Mouse (Mus musculus) layer of hippocampus, postnatal 10 days (tissue): Measurements from ENCODE around the gene Zfp74. TPM values are rescaled to one million over a fixed set of nuclear protein-coding genes. Genes with fewer than 3 reads are reported as not detected.

Source experiments
- DNase-seq, 2 experiments: peaks; one replicate each; pipeline ENCODE4 v3.0.0; 2021; ENCODE audit warnings: low spot score in 2 of 2
- total RNA-seq, 2 experiments: library from RNA; stranded (reverse); gene quantifications; 2 replicates each; pipeline ENCODE4 v1.2.3; 2021

Gene Zfp74
- total RNA-seq, 2 experiments from 2014 or later: 21.3 to 22.0 TPM

DNA sequence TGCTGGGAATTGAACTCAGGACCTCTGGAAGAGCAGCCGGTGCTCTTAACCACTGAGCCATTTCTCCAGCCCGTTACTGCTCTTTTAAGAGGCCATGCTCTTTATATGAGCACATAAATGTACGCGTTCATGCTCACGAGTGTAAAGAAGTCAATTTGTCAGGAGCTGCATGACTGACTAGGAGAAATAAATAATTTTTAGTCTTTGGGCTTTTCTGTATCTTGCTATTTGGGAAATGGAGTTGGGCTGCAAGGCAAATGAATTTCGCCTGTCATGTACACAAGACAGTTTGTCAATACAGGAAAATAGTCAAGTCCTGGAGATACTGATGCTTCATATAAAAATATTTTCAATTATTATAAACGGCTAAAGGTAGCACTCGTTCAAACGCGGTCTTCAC lies 803 bp downstream of the Zfp74 start:
- no peak for DNase-seq

DNA sequence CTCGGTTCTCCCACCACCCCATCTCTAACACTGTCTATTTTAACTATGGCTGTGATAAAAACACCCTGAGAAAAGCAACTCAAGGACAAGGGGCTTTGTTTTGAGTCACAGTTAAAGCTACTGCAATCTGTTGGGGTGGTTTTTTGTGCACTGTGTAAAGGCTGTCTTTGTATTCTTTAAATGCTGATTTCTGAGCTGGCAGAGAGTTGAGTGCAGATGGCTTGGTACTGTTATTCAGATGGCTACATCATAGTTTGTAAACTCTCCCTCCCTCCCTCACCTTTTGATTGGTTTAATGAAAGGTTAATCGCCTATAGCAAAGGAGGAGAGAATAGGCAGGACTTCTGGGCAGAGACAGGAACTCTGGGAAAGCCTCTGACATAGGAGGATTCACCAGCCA lies 9.7 kb downstream of the Zfp74 start:
- no peak for DNase-seq

- no peak for DNase-seq
Measured at GRCm38 (mm10) chr7:29943720-29944119, 10.2 kb downstream of the Zfp74 start.

DNA sequence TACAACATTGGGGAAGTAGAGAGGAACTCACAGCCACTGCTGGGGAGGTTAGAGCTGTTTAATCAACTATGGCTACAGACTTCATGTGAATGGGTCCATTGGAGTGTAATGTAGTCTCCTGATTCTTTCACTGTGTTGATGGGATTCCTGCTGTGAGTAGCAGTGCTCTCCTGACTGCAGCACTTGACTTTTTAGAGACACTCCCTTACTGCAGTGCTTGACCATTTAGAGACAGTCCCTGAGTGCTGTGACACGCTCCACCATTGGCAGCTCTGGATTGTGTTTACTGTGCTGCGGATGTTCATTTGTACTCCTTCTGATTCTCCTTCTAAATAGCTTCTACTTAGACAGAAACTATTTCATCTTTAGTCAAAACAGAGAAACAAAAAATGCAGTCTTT lies 11.1 kb downstream of the Zfp74 start:
- DNase-seq: no peak

DNA sequence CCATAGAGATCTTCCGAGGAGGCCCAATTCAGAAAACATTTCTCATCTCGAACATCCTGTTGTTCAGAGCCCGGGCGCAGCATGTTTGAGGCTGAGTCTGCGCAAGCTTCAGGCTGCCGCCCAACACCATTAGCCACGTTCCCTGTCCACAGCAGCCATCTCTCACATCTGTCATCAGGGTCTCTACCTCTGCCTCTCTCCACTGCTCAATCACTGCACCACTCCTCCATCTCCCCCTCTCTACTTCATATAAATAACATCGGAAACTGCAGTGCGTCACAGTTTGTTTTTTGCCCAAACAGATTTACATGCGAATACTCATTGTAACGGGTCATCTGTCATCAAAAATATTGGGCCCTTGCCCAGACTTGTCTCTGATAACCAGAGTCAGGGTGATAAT lies 12.9 kb downstream of the Zfp74 start:
- no peak for DNase-seq

- no peak for DNase-seq
Measured at GRCm38 (mm10) chr7:29938856-29939255, 15.0 kb downstream of the Zfp74 start.

- DNase-seq: no peak
Measured at GRCm38 (mm10) chr7:29922780-29923179, 31.1 kb downstream of the Zfp74 start.

GRCm38 (mm10) chr7:29921439-29922093 lies 32.3 kb downstream of the Zfp74 start:
- DNase-seq: no peak

- no peak for DNase-seq
Measured at GRCm38 (mm10) chr7:29918062-29918453, 35.8 kb downstream of the Zfp74 start.

- DNase-seq: no peak
Measured at GRCm38 (mm10) chr7:29917371-29918061, 36.4 kb downstream of the Zfp74 start.

- no peak for DNase-seq
Measured at GRCm38 (mm10) chr7:29912172-29912571, 41.7 kb downstream of the Zfp74 start.

- DNase-seq: no peak
Measured at GRCm38 (mm10) chr7:29910252-29910651, 43.6 kb downstream of the Zfp74 start.

DNA sequence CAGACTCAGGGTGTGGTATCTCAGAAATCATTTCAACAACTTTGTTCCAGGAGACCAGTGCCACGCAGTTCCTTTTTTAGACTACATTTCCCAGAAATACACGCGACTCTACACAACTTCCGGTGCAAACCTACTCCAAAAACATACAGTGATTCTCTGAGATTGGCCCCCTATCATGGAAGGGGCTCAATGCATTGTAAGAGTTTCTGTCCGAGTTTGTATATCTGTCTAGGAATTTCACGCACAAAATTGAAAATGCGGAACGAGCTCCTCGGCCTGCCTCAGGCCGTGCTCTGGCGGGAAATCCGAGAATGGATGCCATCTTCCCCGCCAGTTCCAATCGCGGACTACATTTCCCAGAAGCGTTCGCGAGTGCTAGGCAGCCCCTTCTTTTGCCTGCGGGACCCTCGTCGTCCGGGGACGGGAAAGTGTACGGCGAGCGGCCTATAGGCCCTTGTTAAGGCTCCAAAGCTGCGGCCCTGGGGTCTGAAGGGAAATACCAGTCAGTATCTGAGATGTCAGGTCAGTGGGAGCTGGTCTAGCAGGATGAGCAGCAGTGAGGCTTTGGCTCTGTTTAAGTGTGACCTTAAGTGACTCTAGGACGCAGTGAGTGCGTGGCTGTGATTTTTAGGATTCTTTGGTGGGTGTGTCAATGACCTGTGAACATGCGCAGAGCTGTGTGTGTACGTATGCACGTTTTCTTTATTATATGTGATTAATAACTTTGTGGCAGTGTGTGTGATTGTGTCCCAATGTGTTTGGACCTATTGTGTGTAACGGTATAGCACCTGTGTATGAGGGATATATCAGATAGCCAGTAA lies 45.5 kb downstream of the Zfp74 start, which contains the start of gene Zfp383:
Gene Zfp383 (plus strand): TSS at position 94 of the 821 bp plus-strand sequence.
- peak; percentile 80 to 82 for DNase-seq

DNA sequence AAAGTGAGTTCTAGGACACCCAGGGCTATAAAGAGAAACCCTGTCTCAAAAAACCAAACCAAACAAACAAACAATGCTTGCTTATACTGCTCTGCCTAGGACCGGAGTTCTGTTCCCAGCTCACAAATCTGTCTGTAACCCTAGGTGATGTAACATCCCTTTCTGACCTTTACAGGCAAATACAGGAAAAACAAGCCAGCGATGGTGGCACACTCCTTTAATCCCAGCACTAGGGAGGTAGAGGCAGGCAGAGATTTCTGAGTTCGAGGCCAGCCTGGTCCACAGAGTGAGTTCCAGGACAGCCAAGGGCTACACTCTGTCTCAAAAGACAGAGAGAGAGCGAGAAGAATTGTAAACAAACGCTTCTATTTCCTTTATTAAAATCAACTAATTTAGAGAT lies 46.7 kb downstream of the Zfp74 start:
- no peak for DNase-seq

GRCm38 (mm10) chr7:29906682-29907058 lies 47.2 kb downstream of the Zfp74 start:
- DNase-seq: peak in 1 of 2 experiments; percentile 17

GRCm38 (mm10) chr7:29905966-29906681 lies 47.8 kb downstream of the Zfp74 start, which contains the start of gene Zfp27:
TSS of gene Zfp27 (minus strand) at chr7:29906572.
- DNase-seq: peak; percentile 54 to 62

- DNase-seq: no peak
Measured at GRCm38 (mm10) chr7:29904101-29904500, 49.8 kb downstream of the Zfp74 start.

GRCm38 (mm10) chr7:29898351-29898750 lies 55.5 kb downstream of the Zfp74 start:
- no peak for DNase-seq

DNA sequence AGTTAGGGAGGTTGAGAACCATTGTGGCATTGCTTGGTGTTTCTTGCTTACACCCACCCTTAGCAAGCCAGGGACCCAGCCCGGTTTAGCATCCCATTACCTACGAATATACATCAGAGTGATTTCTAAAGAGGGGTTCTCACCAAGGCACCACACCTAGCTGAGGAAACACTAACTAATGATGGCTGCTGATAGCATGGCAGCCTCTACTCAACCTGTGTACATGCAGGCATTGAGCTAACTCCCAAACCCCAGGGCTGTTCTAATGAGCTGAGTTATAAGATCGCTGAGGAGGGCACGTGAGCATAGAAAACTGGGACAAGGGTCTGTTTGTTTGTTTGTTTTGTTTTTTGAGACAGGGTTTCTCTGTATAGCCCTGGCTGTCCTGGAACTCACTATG lies 61.1 kb downstream of the Zfp74 start:
- DNase-seq: no peak

DNA sequence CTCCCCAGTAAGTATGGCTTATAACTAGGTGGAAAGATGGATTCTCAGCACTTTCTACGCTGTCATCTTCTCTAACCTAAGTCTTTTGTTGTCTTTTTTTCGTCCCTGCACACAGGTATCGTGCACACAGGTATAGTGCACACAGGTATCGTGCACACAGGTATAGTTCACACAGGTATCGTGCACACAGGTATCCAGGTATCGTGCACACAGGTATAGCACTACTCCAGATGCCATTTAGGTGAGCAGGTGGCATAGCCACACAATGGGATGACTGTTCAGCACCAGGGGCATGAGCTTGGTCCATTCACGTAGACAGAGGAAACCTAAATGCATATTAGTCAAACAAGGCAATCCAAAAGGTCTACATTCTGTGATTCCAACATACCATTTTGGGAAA lies 63.4 kb downstream of the Zfp74 start:
- no peak for DNase-seq

GRCm38 (mm10) chr7:29880916-29881315 lies 73.0 kb downstream of the Zfp74 start:
- no peak for DNase-seq
